ENCODE assay signal across 7 mouse cellular contexts in genomic region chr6:56691205-56691604, GRCm38 (mm10). TPM values are rescaled to one million over a fixed set of nuclear protein-coding genes. Genes with fewer than 3 reads are reported as not detected.
DNase-seq lines count a peak whose midpoint lies in the region; ATAC-seq lines count a peak whose summit lies in the region.

No protein-coding gene starts in this region.

- H3K9me3 ChIP-seq in hindbrain, embryonic 15.5 days = no peaks in the 10 kb centered on the region

- peak; percentile 89 for DNase-seq in NIH3T3 (ENCODE audit: low read depth)
- peak; percentile 42 for DNase-seq in c-Kit-negative CD71-positive TER-119-positive erythroid progenitor cells, embryonic 14.5 days (ENCODE audit: low read depth, low spot score)
- peak; percentile 25 for DNase-seq in fibroblast of lung, adult 2 months (ENCODE audit: low read depth)
- DNase-seq in left cerebral cortex, adult 11 months (ENCODE audit: low spot score) = peak; percentile 39
- peak; percentile 77 for DNase-seq in right cerebral cortex, postnatal 4 days

- no peaks in the 10 kb centered on the region for H3K27me3 ChIP-seq in hindbrain, embryonic 15.5 days

- 0 out of 2 replicates have a peak, but pooled peaks have one; percentile 19 for ATAC-seq in hindbrain, embryonic 15.5 days (ENCODE audit: low FRiP score, low read depth)
- ATAC-seq in megakaryocyte, adult 5-6 weeks (ENCODE audit: poor library complexity, severe bottlenecking) = peak; percentile 98

- no peaks in the 10 kb centered on the region for H3K36me3 ChIP-seq in hindbrain, embryonic 15.5 days

- no peak overlapping the region for H3K4me2 ChIP-seq in hindbrain, embryonic 15.5 days

- H3K4me1 ChIP-seq in hindbrain, embryonic 15.5 days (replicated peaks) = no peaks in the 10 kb centered on the region

- H3K9ac ChIP-seq in hindbrain, embryonic 15.5 days = no peak overlapping the region

- WGBS in hindbrain, embryonic 15.5 days = 4% methylated on average over 2 of the region's 2 CpGs

- no peak overlapping the region for H3K4me3 ChIP-seq in hindbrain, embryonic 15.5 days

- H3K27ac ChIP-seq in hindbrain, embryonic 15.5 days (replicated peaks) = no peak overlapping the region

RNA-seq across cellular contexts. Expression of gene Lsm5, which starts 13.3 kb away (rescaled TPM):
- 70.5 and 89.9 TPM in 2 replicates for polyA plus RNA-seq in hindbrain, embryonic 15.5 days (2015; fragmentation: Nextera tagmentation; extraction: Ambion mirVana)
- 96.5 and 109 TPM in 2 replicates for total RNA-seq in megakaryocyte, adult 5-6 weeks (2015)
- total RNA-seq in megakaryocyte, adult 5-6 weeks (2017) = 186 and 198 TPM in 2 replicates

RNA-seq across cellular contexts. Expression of gene Avl9, which starts 23.5 kb away (rescaled TPM):
- 25.8 and 26.1 TPM in 2 replicates for polyA plus RNA-seq in hindbrain, embryonic 15.5 days (2015; fragmentation: Nextera tagmentation; extraction: Ambion mirVana)
- total RNA-seq in megakaryocyte, adult 5-6 weeks (2015) = 28.8 and 29.5 TPM in 2 replicates
- total RNA-seq in megakaryocyte, adult 5-6 weeks (2017) = 27.3 and 29.8 TPM in 2 replicates

Comparison
In these comparisons a context has a peak if more than half of its experiments do, and no peak if none do; other contexts are left out.
1. DNase-seq: peak in every context shown above with its lines; median percentile 89 in NIH3T3; 77 in right cerebral cortex, postnatal 4 days; 42 in c-Kit-negative CD71-positive TER-119-positive erythroid progenitor cells, embryonic 14.5 days; 39 in left cerebral cortex, adult 11 months; 25 in fibroblast of lung, adult 2 months.